Mouse (Mus musculus): ENCODE measurements around the gene Per1. TPM values are rescaled to one million over a fixed set of nuclear protein-coding genes. Genes with fewer than 3 reads are reported as not detected.

The Per1 gene
- polyA plus RNA-seq, 1 experiment from 2014 or later = 8.6 TPM

DNA sequence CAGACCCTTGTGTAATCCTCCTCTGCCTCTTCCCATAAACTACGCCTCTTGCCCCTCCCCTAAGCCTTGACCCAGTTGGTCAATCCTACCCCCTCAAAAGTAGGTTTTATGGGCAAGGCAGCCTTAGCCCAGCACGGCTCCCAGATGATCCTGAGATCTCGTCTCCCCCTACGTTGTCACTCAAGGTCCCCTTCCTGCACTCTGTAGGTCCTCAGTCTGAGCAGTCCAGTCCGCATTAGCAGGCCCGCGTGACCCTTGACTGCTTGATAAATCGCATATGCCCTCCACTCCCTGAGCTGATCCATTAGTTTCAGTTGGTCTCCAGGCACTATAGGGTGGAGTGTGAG lies 39.6 kb downstream of the Per1 start:
- H3K27me3 ChIP-seq = peaks cover 24% of the 10 kb centered on the region; the same call in 1 of the 2 replicates
- peak overlapping the region; percentile 62 for H3K4me2 ChIP-seq (replicated peaks)
- peak overlapping the region; percentile 54 for H3K9ac ChIP-seq (replicated peaks)
- H3K4me1 ChIP-seq (replicated peaks) = peaks cover 12% of the 10 kb centered on the region
- no peaks in the 10 kb centered on the region for H3K9me3 ChIP-seq
- peak overlapping the region; percentile 42 for H3K4me3 ChIP-seq (replicated peaks)
- ATAC-seq = peak; percentile 65
- H3K36me3 ChIP-seq = no peaks in the 10 kb centered on the region
- 21% methylated on average over 8 of the region's 8 CpGs for WGBS
- H3K27ac ChIP-seq = no peak overlapping the region

DNA sequence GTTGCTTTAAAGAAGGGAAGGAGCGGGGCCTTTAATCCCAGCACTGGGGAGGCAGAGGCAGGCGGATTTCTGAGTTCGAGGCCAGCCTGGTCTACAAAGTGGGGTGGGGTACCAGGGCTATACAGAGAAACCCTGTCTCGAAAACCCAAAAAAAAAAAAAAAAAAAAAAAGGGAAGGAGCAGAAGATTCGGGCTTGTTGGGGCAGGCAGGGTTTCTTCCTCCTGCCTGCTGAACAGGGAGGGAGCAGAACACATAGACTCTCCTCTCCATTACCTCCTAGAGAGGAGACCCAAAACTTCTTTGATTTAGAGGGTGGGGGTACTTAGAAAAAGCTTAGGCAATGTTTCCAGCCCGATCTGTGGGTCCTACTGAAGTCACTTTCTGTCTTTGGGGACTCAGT lies 40.3 kb downstream of the Per1 start:
- Histone ChIP-seq H3K4me1 (replicated peaks) (peaks cover 12% of the 10 kb centered on the region), H3K27ac (no peak overlapping the region), H3K4me2 (replicated peaks) (no peak overlapping the region), H3K9me3 (no peaks in the 10 kb centered on the region), H3K27me3 (peaks cover 17% of the 10 kb centered on the region; the same call in 1 of the 2 replicates), H3K4me3 (replicated peaks) (no peak overlapping the region), H3K9ac (replicated peaks) (no peak overlapping the region), H3K36me3 (no peaks in the 10 kb centered on the region)
- WGBS = 93% methylated on average over 5 of the region's 6 CpGs
- ATAC-seq = no peak

DNA sequence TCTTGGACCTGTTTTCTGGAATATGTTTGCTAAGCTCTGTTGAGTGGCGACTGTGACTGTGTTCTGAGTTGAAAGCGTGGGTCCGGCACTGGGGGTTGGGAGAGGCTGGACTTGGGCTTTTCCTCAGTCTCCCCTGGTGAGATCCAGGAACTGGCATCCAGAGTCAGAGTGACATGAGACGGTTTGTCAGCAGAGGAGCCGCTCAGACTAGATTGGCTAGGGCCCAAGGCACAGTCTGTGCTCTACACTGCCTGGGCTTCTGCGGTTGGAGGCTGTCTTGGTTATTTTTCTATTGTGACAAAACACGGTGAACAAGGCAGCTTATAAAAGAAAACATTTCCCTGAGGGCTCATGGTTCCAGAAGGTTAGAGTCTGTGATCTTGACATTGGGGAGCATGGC lies 52.5 kb downstream of the Per1 start:
- no peak overlapping the region for H3K4me3 ChIP-seq (replicated peaks)
- no peaks in the 10 kb centered on the region for H3K36me3 ChIP-seq
- no peaks in the 10 kb centered on the region for H3K27me3 ChIP-seq
- no peak overlapping the region for H3K9ac ChIP-seq (replicated peaks)
- WGBS = 77% methylated on average over 7 of the region's 7 CpGs
- H3K4me1 ChIP-seq (replicated peaks) = no peaks in the 10 kb centered on the region
- no peak for ATAC-seq
- H3K9me3 ChIP-seq = no peaks in the 10 kb centered on the region
- no peak overlapping the region for H3K4me2 ChIP-seq (replicated peaks)
- no peak overlapping the region for H3K27ac ChIP-seq

DNA sequence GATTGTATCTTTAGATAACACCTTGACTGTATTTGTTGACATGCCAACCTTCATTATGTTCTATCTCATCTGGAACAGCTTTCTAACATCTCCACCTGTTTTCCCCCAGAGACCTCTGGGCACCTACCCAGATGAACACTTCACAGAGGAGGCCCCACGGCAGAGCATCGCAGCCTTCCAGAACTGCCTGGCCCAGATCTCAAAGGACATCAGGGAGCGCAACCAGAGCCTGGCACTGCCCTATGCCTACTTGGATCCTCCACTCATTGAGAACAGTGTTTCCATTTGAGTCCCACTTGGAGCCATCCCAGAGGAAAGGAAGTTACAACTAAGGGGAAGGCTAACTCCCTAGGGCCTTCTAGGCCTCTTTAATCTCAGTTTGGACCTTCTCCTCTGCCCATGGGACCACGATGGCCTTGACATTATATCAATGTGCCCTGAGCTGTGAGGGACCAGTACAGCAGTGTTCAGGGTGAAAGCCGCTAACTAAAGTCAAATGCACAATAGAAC lies 53.5 kb downstream of the Per1 start:
- Histone ChIP-seq H3K9ac (replicated peaks) (no peak overlapping the region), H3K4me2 (replicated peaks) (no peak overlapping the region), H3K27ac (no peak overlapping the region), H3K4me3 (replicated peaks) (no peak overlapping the region), H3K27me3 (no peaks in the 10 kb centered on the region), H3K36me3 (no peaks in the 10 kb centered on the region), H3K9me3 (no peaks in the 10 kb centered on the region), H3K4me1 (replicated peaks) (no peaks in the 10 kb centered on the region)
- WGBS = 87% methylated on average over 5 of the region's 5 CpGs
- ATAC-seq = no peak

DNA sequence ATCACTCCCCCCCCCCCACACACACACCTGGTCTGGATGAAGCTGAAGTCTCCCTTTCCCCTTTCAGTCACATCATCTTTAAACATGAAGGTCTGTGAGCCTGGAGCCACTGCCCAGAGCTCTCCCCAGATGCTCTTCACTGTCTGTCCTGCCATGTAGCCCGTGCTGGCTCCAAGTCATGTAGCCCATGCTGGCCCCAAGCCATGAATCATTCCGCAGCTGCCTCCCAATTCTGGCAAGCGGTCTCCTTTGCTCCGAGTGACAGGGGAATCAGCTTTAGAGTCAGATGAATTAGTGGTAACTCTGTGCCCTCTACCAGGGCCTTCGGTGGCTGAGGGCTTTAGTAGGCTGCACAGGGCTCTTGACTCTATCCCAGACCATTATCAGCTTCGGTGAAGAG lies 54.7 kb downstream of the Per1 start:
- Histone ChIP-seq H3K36me3 (no peaks in the 10 kb centered on the region), H3K4me1 (replicated peaks) (no peaks in the 10 kb centered on the region), H3K4me3 (replicated peaks) (no peak overlapping the region), H3K9me3 (no peaks in the 10 kb centered on the region), H3K27me3 (no peaks in the 10 kb centered on the region), H3K27ac (no peak overlapping the region), H3K9ac (replicated peaks) (no peak overlapping the region), H3K4me2 (replicated peaks) (no peak overlapping the region)
- 79% methylated on average over 6 of the region's 6 CpGs for WGBS
- ATAC-seq = no peak

DNA sequence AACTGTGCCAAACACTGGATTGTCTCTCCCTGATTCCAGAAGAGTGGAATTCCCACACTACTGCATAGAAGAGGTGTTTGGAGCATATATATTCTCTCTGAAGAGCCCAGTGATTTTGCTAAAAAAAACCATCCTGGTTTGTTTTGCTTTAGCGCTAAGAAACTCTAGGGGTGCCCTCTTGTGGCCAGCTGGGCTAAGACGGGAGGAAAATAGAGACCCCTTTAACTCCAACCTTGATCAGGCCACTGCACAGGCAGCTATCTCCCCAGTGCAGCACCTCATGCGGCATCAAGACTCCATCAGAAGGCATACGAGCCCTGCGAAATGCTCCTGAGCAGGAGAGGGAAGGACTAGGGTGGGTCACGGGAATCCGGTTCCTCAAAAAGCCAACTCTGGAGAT lies 55.4 kb downstream of the Per1 start:
- no peaks in the 10 kb centered on the region for H3K4me1 ChIP-seq (replicated peaks)
- ATAC-seq = 0 out of 2 replicates have a peak, but pooled peaks have one; percentile 43
- peak overlapping the region; percentile 24 for H3K4me2 ChIP-seq (replicated peaks)
- H3K36me3 ChIP-seq = no peaks in the 10 kb centered on the region
- H3K27me3 ChIP-seq = no peaks in the 10 kb centered on the region
- no peak overlapping the region for H3K9ac ChIP-seq (replicated peaks)
- H3K27ac ChIP-seq = no peak overlapping the region
- H3K9me3 ChIP-seq = no peaks in the 10 kb centered on the region
- no peak overlapping the region for H3K4me3 ChIP-seq (replicated peaks)
- 9% methylated on average over 7 of the region's 7 CpGs for WGBS

DNA sequence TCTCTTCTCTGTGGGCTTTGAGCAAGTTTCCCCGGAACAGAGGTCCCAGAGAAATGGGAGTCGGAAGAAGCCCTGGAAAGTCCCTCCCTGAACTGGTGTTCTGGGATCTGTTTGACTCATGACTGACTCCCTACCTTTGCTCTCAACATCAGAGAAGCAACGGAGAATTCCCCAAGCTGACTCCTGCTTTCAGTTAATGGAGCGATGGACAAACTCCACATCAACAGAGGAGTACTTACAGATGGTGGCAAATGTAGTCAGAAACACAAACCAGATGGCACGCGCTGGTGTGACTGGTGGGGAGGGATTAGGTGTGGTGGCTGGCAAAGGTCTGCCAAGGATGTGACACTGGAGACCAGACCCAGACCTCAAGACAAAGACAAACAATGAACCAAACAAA lies 56.0 kb downstream of the Per1 start:
- no peaks in the 10 kb centered on the region for H3K9me3 ChIP-seq
- no peaks in the 10 kb centered on the region for H3K36me3 ChIP-seq
- H3K4me3 ChIP-seq (replicated peaks) = no peak overlapping the region
- H3K4me2 ChIP-seq (replicated peaks) = peak overlapping the region; percentile 24
- H3K27me3 ChIP-seq = no peaks in the 10 kb centered on the region
- no peak overlapping the region for H3K27ac ChIP-seq
- 67% methylated on average over 6 of the region's 6 CpGs for WGBS
- ATAC-seq = no peak
- no peaks in the 10 kb centered on the region for H3K4me1 ChIP-seq (replicated peaks)
- no peak overlapping the region for H3K9ac ChIP-seq (replicated peaks)

DNA sequence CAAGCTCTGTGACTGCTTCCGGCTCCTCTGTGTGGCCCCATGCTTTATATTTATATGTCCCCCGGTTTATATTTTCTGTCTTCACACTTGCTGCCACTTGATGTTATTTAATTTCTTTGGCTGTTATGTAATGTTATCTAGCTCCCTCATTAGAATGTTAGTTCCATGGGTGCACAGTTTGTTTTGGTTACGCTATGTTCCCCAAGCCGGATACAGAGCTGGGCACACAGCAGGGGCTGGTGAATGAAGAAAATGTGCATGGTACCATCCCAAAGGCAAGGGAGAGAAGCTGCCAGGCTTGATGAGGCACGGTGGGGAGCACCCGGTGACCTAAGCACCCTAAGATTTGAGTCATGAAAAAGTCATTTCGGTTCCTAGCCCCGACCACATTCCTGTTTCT lies 58.8 kb downstream of the Per1 start:
- Histone ChIP-seq H3K27ac (no peak overlapping the region), H3K4me1 (replicated peaks) (peaks cover 10% of the 10 kb centered on the region), H3K9me3 (no peaks in the 10 kb centered on the region), H3K9ac (replicated peaks) (no peak overlapping the region), H3K36me3 (no peaks in the 10 kb centered on the region), H3K4me2 (replicated peaks) (no peak overlapping the region), H3K4me3 (replicated peaks) (no peak overlapping the region), H3K27me3 (peaks cover 27% of the 10 kb centered on the region)
- 85% methylated on average over 8 of the region's 8 CpGs for WGBS
- ATAC-seq = no peak

DNA sequence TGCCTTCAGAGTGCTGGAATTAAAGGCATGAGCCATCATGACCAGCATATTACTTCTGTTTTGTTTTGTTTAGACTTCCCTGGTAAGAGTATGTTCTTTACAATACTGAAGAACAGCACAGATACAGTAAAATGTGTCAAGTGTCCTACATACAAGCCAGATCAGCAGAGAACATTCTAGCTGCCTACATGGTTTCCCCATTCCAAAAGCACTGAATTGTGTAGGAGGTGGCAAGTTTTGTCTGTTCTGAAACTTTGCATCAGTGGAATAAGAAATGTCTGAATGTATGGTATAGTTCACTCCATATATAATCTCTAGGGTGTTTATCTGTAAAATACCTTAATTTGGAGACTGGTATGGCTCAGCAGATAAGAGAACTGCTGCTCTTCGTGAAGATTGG lies 60.3 kb downstream of the Per1 start:
- no peaks in the 10 kb centered on the region for H3K9me3 ChIP-seq
- H3K9ac ChIP-seq (replicated peaks) = no peak overlapping the region
- 44% methylated on average over 1 of the region's 1 CpGs for WGBS
- no peak overlapping the region for H3K27ac ChIP-seq
- peaks cover 10% of the 10 kb centered on the region for H3K4me1 ChIP-seq (replicated peaks)
- H3K4me2 ChIP-seq (replicated peaks) = no peak overlapping the region
- H3K4me3 ChIP-seq (replicated peaks) = no peak overlapping the region
- ATAC-seq = no peak
- no peaks in the 10 kb centered on the region for H3K36me3 ChIP-seq
- H3K27me3 ChIP-seq = peaks cover 30% of the 10 kb centered on the region

DNA sequence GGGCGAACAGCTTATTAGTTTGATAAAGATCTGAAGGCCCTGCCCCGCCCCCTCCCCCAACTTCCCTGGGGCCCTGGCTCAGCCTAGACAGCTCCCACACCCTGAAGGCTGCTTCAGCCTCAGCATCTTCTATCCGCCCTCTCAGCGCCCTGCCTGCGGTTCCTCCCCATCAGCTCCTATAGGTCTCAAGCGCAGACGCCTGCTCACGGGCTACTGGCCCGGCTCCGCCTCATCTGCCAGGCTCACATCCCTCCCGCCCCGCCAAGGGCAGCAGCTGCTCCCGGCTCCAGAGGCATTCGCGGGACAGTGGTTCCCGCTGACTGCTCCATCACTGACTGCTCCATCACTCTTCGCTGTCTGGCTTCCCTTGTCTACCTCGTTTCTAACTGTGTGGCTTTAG lies 61.8 kb downstream of the Per1 start, which contains the start of gene Alox12b:
Gene Alox12b, plus strand, starts transcription at position 190 of the 400 bp plus-strand sequence.
- H3K9ac ChIP-seq (replicated peaks) = peak within 1 kb of the TSS; percentile 54; the same call in 1 of the 2 replicates
- H3K27me3 ChIP-seq = peaks cover 30% of the 10 kb centered on the region
- peaks cover 10% of the 10 kb centered on the region for H3K4me1 ChIP-seq (replicated peaks)
- peak within 1 kb of the TSS; percentile 51 for H3K4me2 ChIP-seq (replicated peaks)
- H3K4me3 ChIP-seq (replicated peaks) = peak within 1 kb of the TSS; percentile 26
- no peaks in the 10 kb centered on the region for H3K36me3 ChIP-seq
- H3K27ac ChIP-seq = no peak within 1 kb of the TSS
- peak; percentile 83 for ATAC-seq
- H3K9me3 ChIP-seq = no peaks in the 10 kb centered on the region
- WGBS = 2% methylated on average over 18 of the region's 18 CpGs

Other genes starting within 250 kb of the Per1 start
- 79.9 and 80.8 TPM in 2 replicates for gene Ndel1, start 223.4 kb upstream of the Per1 start, polyA plus RNA-seq (2015; fragmentation: Nextera tagmentation; extraction: Ambion mirVana)
- gene Rnf222, start 206.7 kb upstream of the Per1 start, polyA plus RNA-seq (2015; fragmentation: Nextera tagmentation; extraction: Ambion mirVana) = 0.04 and 0.05 TPM in 2 replicates
- gene Rpl26, start 193.6 kb upstream of the Per1 start, polyA plus RNA-seq (2015; fragmentation: Nextera tagmentation; extraction: Ambion mirVana) = 718 and 727 TPM in 2 replicates
- 0.57 and 0.73 TPM in 2 replicates for gene Odf4, start 168.1 kb upstream of the Per1 start, polyA plus RNA-seq (2015; fragmentation: Nextera tagmentation; extraction: Ambion mirVana)
- 12.1 and 13.6 TPM in 2 replicates for gene Arhgef15, start 137.7 kb upstream of the Per1 start, polyA plus RNA-seq (2015; fragmentation: Nextera tagmentation; extraction: Ambion mirVana)
- 1.2 and 1.3 TPM in 2 replicates for gene Slc25a35, start 127.1 kb upstream of the Per1 start, polyA plus RNA-seq (2015; fragmentation: Nextera tagmentation; extraction: Ambion mirVana)
- gene Rangrf, start 120.0 kb upstream of the Per1 start, polyA plus RNA-seq (2015; fragmentation: Nextera tagmentation; extraction: Ambion mirVana) = 30.4 and 31.6 TPM in 2 replicates
- gene Pfas, start 86.8 kb upstream of the Per1 start, polyA plus RNA-seq (2015; fragmentation: Nextera tagmentation; extraction: Ambion mirVana) = 25.7 and 26.0 TPM in 2 replicates
- gene Ctc1, start 79.3 kb upstream of the Per1 start, polyA plus RNA-seq (2015; fragmentation: Nextera tagmentation; extraction: Ambion mirVana) = 51.2 and 58.8 TPM in 2 replicates
- gene Aurkb, start 49.6 kb upstream of the Per1 start, polyA plus RNA-seq (2015; fragmentation: Nextera tagmentation; extraction: Ambion mirVana) = 61.3 and 62.6 TPM in 2 replicates
- 11.3 and 13.5 TPM in 2 replicates for gene Borcs6, start 35.5 kb upstream of the Per1 start, polyA plus RNA-seq (2015; fragmentation: Nextera tagmentation; extraction: Ambion mirVana)
- 31.7 and 42.5 TPM in 2 replicates for gene Tmem107, start 24.4 kb upstream of the Per1 start, polyA plus RNA-seq (2015; fragmentation: Nextera tagmentation; extraction: Ambion mirVana)
- gene Vamp2, start 6.7 kb upstream of the Per1 start, polyA plus RNA-seq (2015; fragmentation: Nextera tagmentation; extraction: Ambion mirVana) = 175 and 188 TPM in 2 replicates
- 0.10 and 0.26 TPM in 2 replicates for gene Hes7, start 25.2 kb downstream of the Per1 start, polyA plus RNA-seq (2015; fragmentation: Nextera tagmentation; extraction: Ambion mirVana)
- gene 9130213A22Rik, start 27.4 kb downstream of the Per1 start, polyA plus RNA-seq (2015; fragmentation: Nextera tagmentation; extraction: Ambion mirVana) = 0.28 TPM in 1 of 2 replicates, not detected in the other
- 0.39 and 0.43 TPM in 2 replicates for gene Aloxe3, start 30.7 kb downstream of the Per1 start, polyA plus RNA-seq (2015; fragmentation: Nextera tagmentation; extraction: Ambion mirVana)
- gene Alox12b, start 61.8 kb downstream of the Per1 start, polyA plus RNA-seq (2015; fragmentation: Nextera tagmentation; extraction: Ambion mirVana) = 0.13 TPM in 1 of 2 replicates, not detected in the other
- 0.06 and 0.07 TPM in 2 replicates for gene Alox8, start 102.6 kb downstream of the Per1 start, polyA plus RNA-seq (2015; fragmentation: Nextera tagmentation; extraction: Ambion mirVana)
- gene Gucy2e, start 141.8 kb downstream of the Per1 start, polyA plus RNA-seq (2015; fragmentation: Nextera tagmentation; extraction: Ambion mirVana) = 0.32 and 0.42 TPM in 2 replicates
- gene Cntrob, start 228.6 kb downstream of the Per1 start, polyA plus RNA-seq (2015; fragmentation: Nextera tagmentation; extraction: Ambion mirVana) = 29.8 and 30.8 TPM in 2 replicates
- gene Trappc1, start 228.8 kb downstream of the Per1 start, polyA plus RNA-seq (2015; fragmentation: Nextera tagmentation; extraction: Ambion mirVana) = 221 and 223 TPM in 2 replicates
- 3.9 and 4.9 TPM in 2 replicates for gene Kcnab3, start 231.0 kb downstream of the Per1 start, polyA plus RNA-seq (2015; fragmentation: Nextera tagmentation; extraction: Ambion mirVana)
- 146 and 155 TPM in 2 replicates for gene Rnf227, start 245.2 kb downstream of the Per1 start, polyA plus RNA-seq (2015; fragmentation: Nextera tagmentation; extraction: Ambion mirVana)

All from midbrain, embryonic 13.5 days (tissue).